Mouse (Mus musculus) limb, embryonic 15.5 days (tissue): Measurements from ENCODE around the gene Cyp2t4. TPM values are rescaled to one million over a fixed set of nuclear protein-coding genes. Genes with fewer than 3 reads are reported as not detected.
A peak's percentile ranks its signal among the peaks of the same experiment; 100 is the strongest.

Experiments
- ATAC-seq: fragments of 200-750 bp; cut with Nextera tagmentation; 2 replicates; pipeline ENCODE4 v1.8.0; 2017; ENCODE audit warnings: low read depth, moderate TSS enrichment; ENCODE audit not compliant: insufficient number of reproducible peaks, low FRiP score, low TSS enrichment
- H3K27ac ChIP-seq: fragments of 300-500 bp; sonication (generic); 2 replicates; pipeline ENCODE4 v1.5.1; 2015; ENCODE audit warnings: moderate library complexity, mild to moderate bottlenecking, inconsistent platforms
- H3K27me3 ChIP-seq: fragments of 300-500 bp; sonication (generic); 2 replicates; pipeline ENCODE4 v1.6.1; 2015; ENCODE audit warnings: inconsistent platforms
- H3K36me3 ChIP-seq: fragments of 300-500 bp; sonication (generic); 2 replicates; pipeline ENCODE4 v1.6.1; 2015; ENCODE audit warnings: inconsistent platforms
- H3K4me1 ChIP-seq: fragments of 300-500 bp; sonication (generic); 2 replicates; pipeline ENCODE4 v1.6.1; 2015; ENCODE audit warnings: inconsistent platforms
- H3K4me2 ChIP-seq: fragments of 300-500 bp; sonication (generic); 2 replicates; pipeline ENCODE4 v1.6.1; 2015; ENCODE audit warnings: mild to moderate bottlenecking, inconsistent platforms
- H3K4me3 ChIP-seq: fragments of 300-500 bp; sonication (generic); 2 replicates; pipeline ENCODE4 v1.5.1; 2015; ENCODE audit warnings: mild to moderate bottlenecking, inconsistent platforms
- H3K9ac ChIP-seq: fragments of 300-500 bp; sonication (generic); 2 replicates; pipeline ENCODE4 v1.6.1; 2015; ENCODE audit warnings: inconsistent platforms
- H3K9me3 ChIP-seq: fragments of 300-500 bp; sonication (generic); 2 replicates; pipeline ENCODE4 v1.6.1; 2016; ENCODE audit warnings: inconsistent platforms
- WGBS: fragments of 180-500 bp; shearing (Covaris S2); methylation state at CpG from one replicate; pipeline ENCODE4 v1.1.7; 2015; 5-methylcytosine and 5-hydroxymethylcytosine counted together
- polyA plus RNA-seq: library from polyadenylated mRNA; unstranded; fragments of >200 nt; fragmentation: Nextera tagmentation; extraction: Ambion mirVana; gene quantifications from 2 replicates; pipeline ENCODE4 v1.2.1, GENCODE M21; 2015

Cyp2t4 gene
- polyA plus RNA-seq, 1 experiment from 2014 or later = 0.09 TPM

DNA sequence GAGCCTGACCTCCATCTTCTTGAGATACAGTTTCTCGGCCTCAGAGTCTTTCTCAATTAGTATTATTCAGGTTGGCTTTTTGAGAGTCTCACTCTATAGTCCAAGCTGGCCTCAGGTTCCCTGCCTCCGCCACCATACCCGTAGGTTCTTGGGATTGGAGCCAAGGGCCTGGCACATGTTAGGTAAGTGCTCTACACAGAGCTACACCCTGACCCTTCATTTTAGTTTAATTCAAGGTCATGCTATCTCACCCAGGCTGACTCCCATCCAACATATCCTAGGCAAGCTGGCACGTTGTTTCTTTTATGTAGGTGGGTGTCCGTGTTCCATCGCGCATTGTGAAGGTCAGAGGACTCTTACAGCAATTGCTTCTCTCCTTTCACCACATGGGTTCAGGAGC, 21.4 kb downstream of the Cyp2t4 start:
- H3K4me2 ChIP-seq = no peak overlapping the region
- H3K9me3 ChIP-seq = no peaks in the 10 kb centered on the region
- WGBS = 95% methylated on average over 7 of the region's 7 CpGs
- H3K27me3 ChIP-seq = no peaks in the 10 kb centered on the region
- no peak overlapping the region for H3K27ac ChIP-seq
- H3K9ac ChIP-seq = no peak overlapping the region
- H3K36me3 ChIP-seq = peaks cover 54% of the 10 kb centered on the region
- no peak overlapping the region for H3K4me3 ChIP-seq
- ATAC-seq = no peak
- peaks cover 8% of the 10 kb centered on the region for H3K4me1 ChIP-seq

DNA sequence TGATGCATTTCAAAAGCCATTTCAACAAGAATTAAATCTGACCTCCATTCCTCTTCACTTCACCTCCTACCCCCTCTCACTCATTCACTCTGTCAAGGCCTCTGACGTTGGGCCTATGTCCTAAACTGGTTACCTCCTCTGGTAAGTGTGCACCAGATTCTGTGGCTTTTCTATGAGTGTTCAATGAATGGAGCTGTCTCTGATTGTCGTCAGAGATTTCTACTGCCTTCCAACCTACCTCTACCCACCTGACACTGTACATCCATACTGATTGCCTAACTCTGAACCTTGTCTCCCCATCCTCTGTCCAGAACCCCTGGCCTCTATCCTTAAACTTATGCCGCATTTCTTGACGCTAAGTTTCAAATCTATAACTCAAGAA, 24.4 kb downstream of the Cyp2t4 start:
- Histone ChIP-seq H3K27ac (peak overlapping the region; percentile 98), H3K9ac (0 out of 2 replicates have a peak overlapping the region, but pooled peaks have one; percentile 61), H3K27me3 (no peaks in the 10 kb centered on the region), H3K4me3 (peak overlapping the region; percentile 84), H3K9me3 (no peaks in the 10 kb centered on the region), H3K36me3 (peaks cover 32% of the 10 kb centered on the region), H3K4me2 (peak overlapping the region; percentile 46), H3K4me1 (peaks cover 16% of the 10 kb centered on the region)
- ATAC-seq = no peak
- WGBS = 18% methylated on average over 4 of the region's 4 CpGs

DNA sequence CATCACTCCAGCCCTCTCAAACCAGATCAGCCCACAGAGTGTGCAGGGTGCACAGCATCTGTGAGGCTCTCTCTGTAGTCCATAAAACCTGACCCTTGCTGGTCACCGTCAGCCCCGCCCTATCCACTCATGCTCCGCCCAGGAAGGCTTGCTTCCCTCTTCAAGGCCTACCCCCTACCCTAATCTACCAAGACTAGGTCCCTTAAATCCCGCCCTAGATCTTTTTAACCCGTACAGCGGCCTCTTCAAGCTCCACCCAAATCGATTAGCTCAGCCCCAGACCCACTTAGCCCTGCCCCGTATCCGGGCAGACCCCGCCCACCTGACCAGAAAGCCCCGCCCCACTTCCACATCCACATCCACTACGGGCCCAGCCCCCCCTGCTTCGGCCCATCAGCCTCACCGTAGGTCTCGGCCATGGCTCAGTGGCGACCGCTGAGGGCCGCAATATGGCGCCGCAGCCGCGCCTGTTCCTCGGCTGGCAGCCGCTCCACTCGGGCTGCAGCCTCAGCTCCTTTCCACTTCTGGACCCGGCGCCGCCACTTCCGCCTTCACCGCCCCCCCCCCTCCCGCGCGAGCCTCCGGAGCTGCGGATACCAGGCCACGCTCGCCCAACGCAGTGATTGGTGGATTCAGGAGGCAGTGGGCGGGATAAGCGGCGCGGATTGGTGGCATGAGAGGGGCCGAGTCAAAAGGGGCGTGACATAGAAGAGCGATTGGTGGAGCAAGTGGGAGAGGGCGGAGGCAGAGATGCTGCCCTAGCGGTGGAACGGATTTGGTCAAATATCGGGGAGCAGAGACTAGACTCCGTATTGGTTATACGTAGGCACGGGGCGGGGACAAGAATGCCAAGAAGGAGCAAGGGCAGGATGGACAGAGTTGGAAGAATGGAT, 25.1 kb downstream of the Cyp2t4 start, which contains the start of gene Rab4b:
Gene Rab4b, minus strand, starts transcription at position 573 of the 893 bp plus-strand sequence.
- no peaks in the 10 kb centered on the region for H3K27me3 ChIP-seq
- no peaks in the 10 kb centered on the region for H3K9me3 ChIP-seq
- peak; percentile 97 for ATAC-seq
- peak within 1 kb of the TSS; percentile 61 for H3K9ac ChIP-seq
- H3K36me3 ChIP-seq = peaks cover 26% of the 10 kb centered on the region
- H3K4me1 ChIP-seq = peaks cover 16% of the 10 kb centered on the region
- peak within 1 kb of the TSS; percentile 55 for H3K4me2 ChIP-seq
- H3K4me3 ChIP-seq = peak within 1 kb of the TSS; percentile 84
- under 1% methylated on average over 52 of the region's 53 CpGs for WGBS
- peak within 1 kb of the TSS; percentile 98 for H3K27ac ChIP-seq

DNA sequence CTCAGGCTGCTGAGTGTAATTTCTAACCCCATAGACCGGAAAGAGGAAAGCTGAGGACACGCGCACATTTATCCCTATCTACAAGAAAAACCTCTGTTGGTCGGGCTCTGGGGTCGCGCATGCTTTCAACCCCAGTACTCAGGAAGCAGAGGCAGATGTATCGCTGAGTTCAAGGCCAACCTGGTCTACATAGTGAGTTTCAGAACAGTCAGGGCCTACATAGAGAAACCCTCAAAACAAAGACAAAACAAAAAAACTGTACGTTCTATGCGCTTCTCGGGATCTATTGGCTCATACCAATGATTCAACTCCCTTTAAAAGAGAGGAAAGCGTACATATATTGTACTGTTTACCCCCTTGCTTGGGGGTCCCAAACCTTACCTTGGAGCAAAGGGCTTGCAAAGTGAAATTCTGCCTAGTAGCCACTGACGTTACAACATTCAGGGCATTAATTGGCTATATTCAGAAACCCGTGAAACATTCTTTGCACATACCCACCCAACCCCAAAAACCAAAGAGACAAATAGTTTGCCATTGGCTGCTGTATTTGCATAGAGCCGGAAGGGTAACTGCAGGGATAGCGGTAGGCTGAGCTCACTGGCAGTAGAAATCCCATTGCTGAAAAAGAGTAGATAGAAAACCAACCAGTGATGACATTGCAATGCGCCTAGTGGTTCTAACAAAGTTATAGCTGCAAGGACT, 25.9 kb downstream of the Cyp2t4 start:
- Histone ChIP-seq H3K27me3 (no peaks in the 10 kb centered on the region), H3K4me3 (peak overlapping the region; percentile 84), H3K9me3 (no peaks in the 10 kb centered on the region), H3K36me3 (peaks cover 21% of the 10 kb centered on the region), H3K4me2 (peak overlapping the region; percentile 55), H3K27ac (peak overlapping the region; percentile 87), H3K9ac (no peak overlapping the region), H3K4me1 (peaks cover 16% of the 10 kb centered on the region)
- WGBS = 43% methylated on average over 16 of the region's 16 CpGs
- no peak for ATAC-seq

DNA sequence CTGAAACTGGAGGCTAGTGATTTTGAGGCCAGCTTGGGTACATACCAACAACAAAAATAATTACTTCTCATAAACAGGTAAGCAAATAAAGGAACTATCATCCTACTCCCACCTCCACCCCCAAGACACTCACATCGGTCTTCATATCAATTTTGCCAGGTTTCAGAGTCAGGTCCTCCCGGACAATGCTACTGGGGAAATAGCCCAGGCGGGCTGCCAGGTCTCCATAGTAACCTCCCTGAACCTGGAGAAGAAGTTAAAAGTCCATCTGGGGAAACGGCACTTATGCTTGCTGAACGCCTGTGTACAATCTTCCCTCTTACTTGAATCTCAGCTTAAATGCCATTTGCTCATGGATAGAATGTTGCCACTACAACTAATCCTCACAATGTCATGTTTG, 26.5 kb downstream of the Cyp2t4 start:
- peaks cover 16% of the 10 kb centered on the region for H3K4me1 ChIP-seq
- H3K27ac ChIP-seq = peak overlapping the region; percentile 87
- H3K4me3 ChIP-seq = peak overlapping the region; percentile 84
- no peaks in the 10 kb centered on the region for H3K27me3 ChIP-seq
- 46% methylated on average over 5 of the region's 5 CpGs for WGBS
- H3K4me2 ChIP-seq = peak overlapping the region; percentile 55
- ATAC-seq = no peak
- H3K36me3 ChIP-seq = peaks cover 21% of the 10 kb centered on the region
- no peak overlapping the region for H3K9ac ChIP-seq
- no peaks in the 10 kb centered on the region for H3K9me3 ChIP-seq

DNA sequence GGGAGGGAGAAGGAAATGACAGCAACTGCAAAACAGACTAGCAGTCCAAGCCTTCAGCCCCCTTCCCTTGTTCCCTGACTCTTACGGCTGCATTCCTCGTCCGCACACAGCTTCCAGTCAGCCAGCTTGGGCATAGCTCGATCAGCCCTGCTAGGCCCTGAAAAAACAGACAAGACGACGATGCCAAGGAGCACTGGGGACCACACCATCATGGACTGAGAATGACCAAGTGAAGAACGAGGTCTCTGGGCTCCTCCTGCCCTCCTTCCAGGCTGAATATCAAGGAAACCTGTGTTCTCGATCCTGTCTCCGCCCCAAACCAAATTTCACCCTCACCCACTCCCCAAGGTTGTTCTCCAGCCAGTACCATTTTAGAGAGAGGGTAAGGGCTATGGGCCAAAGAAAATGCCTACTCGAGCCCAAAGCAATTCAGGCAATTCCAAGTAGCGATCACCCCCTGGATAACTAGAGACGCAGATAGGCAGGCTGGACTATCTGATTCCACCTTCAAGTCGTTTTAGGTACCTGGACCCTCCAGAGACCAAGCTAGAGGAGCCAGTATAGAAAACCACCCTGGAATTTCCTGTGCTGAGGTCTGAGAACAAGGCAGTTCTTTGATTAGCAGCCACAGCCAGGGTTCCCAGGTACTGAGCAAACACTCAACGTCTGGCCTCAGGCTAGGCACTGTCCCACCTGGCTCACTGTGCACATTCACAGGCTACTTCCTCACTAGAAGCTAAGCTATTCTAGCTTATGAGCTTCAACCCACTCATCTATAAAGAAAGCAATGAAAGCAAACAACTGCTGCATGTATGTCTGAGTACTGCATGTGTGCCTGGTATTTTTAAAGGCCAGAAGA, 27.6 kb downstream of the Cyp2t4 start, which contains the start of the genes Gm21983 and Mia:
Gene Gm21983, minus strand, starts transcription at position 250 of the 859 bp plus-strand sequence.
Gene Mia, minus strand, starts transcription at position 321 of the 859 bp plus-strand sequence.
- H3K4me1 ChIP-seq = peaks cover 16% of the 10 kb centered on the region
- WGBS = 58% methylated on average over 14 of the region's 14 CpGs
- peak; percentile 4; the same call in 1 of the 2 replicates for ATAC-seq
- peak within 1 kb of the TSS; percentile 14; the same call in 1 of the 2 replicates for H3K9ac ChIP-seq
- H3K9me3 ChIP-seq = no peaks in the 10 kb centered on the region
- peak within 1 kb of the TSS; percentile 87 for H3K27ac ChIP-seq
- H3K4me3 ChIP-seq = peak within 1 kb of the TSS; percentile 84
- H3K4me2 ChIP-seq = peak within 1 kb of the TSS; percentile 55
- peaks cover 21% of the 10 kb centered on the region for H3K36me3 ChIP-seq
- no peaks in the 10 kb centered on the region for H3K27me3 ChIP-seq

DNA sequence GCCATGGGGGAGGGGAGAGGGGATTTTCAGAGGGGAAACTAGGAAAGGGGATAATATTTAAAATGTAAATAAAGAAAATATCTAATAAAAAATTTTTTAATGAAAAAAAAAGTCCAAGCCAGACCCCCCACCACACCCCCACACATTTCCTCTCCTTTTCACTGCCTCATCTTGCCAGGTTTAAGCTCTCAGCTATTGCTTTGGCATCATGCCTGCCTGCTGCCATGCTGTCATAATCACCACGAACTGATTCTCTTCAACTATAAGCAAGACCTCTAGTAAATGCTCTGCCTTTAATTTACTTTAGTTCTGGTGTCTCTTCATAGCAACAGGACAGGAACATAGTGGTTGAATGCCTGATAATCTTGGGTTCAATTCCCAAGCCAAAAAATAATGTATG, 29.0 kb downstream of the Cyp2t4 start:
- no peak for ATAC-seq
- Histone ChIP-seq H3K4me3 (no peak overlapping the region), H3K36me3 (peaks cover 34% of the 10 kb centered on the region), H3K27ac (0 out of 2 replicates have a peak overlapping the region, but pooled peaks have one; percentile 27), H3K9me3 (no peaks in the 10 kb centered on the region), H3K4me1 (peaks cover 16% of the 10 kb centered on the region), H3K9ac (no peak overlapping the region), H3K27me3 (no peaks in the 10 kb centered on the region), H3K4me2 (no peak overlapping the region)
- WGBS = 78% methylated on average over 1 of the region's 1 CpGs

DNA sequence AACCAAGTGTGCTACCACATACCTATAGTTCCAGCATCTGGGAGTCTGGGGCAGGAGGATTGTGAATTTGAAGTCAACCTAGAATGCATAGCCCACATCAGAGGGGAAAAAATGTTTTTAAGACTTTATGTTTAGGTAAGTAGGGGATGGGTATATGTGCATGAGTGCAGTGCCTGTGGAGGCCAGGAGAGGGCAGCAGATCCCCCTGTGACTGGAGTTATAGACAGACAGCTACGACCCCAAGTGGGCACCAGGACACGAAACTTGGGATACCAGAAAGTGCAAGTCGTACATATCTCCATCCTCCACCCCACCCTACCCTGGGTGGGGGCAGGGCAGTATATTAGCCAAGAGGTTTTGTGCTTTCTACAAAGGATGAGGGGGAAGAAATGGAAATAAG, 31.4 kb downstream of the Cyp2t4 start:
- no peak overlapping the region for H3K9ac ChIP-seq
- H3K27ac ChIP-seq = no peak overlapping the region
- 61% methylated on average over 3 of the region's 3 CpGs for WGBS
- H3K27me3 ChIP-seq = no peaks in the 10 kb centered on the region
- peaks cover 7% of the 10 kb centered on the region for H3K4me1 ChIP-seq
- no peaks in the 10 kb centered on the region for H3K9me3 ChIP-seq
- H3K4me3 ChIP-seq = no peak overlapping the region
- ATAC-seq = no peak
- H3K4me2 ChIP-seq = no peak overlapping the region
- H3K36me3 ChIP-seq = peaks cover 59% of the 10 kb centered on the region

DNA sequence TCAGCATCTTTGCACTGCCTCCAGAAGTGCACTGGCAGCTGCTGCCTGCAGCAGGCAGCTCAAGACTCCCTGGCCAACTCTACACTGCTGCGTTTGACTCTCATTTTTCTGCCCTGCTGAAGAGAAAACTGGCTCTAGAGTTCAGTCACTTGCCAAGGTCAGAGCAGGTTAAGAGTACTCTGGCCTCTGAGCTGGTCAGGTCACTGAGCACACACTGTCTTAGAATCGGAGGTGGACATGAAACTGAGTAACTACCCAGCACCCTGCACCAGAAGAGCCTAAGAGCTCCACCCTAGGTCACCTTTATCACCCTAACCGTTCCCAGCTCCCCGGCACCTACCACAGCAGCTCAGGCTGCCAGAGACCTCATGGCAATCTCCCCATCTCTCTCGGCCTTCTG, 32.5 kb downstream of the Cyp2t4 start:
- Histone ChIP-seq H3K9me3 (no peaks in the 10 kb centered on the region), H3K36me3 (peaks cover 69% of the 10 kb centered on the region), H3K4me1 (peaks cover 6% of the 10 kb centered on the region), H3K27ac (no peak overlapping the region), H3K27me3 (no peaks in the 10 kb centered on the region), H3K9ac (no peak overlapping the region), H3K4me2 (no peak overlapping the region), H3K4me3 (no peak overlapping the region)
- 95% methylated on average over 5 of the region's 5 CpGs for WGBS
- no peak for ATAC-seq

DNA sequence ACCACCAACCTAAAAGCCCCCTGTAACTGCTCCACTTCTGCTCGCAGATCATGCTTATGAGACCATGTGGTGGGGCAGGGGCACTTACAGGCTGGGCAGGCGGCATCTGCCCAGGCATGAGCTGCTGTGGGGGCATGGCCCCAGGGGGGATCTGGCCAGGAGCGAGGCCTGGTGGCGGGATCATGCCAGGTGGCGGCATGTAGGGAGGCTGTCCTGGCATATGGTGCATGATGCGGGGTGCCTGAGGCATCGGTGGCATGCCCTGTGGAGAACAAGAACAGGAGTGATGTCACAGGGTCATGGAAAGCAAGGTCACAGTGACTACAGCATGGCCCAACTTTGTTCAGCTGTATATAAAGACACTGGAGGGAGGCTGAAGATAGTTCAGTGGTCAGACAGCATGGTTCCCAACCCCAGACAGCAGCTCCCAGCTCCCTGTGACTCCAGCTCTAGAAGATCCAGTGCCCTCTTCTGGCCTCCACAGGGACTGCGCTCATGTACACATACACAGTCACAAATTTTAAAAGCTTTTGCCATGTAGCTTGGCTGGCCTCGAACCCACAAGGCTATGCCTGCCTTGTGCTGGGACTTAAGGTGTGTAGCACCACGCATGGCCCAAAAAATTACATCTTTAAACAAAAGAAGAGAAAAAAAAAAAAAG, 35.9 kb downstream of the Cyp2t4 start:
- Histone ChIP-seq H3K4me3 (no peak overlapping the region), H3K27ac (no peak overlapping the region), H3K36me3 (peaks cover 96% of the 10 kb centered on the region), H3K4me2 (no peak overlapping the region), H3K9ac (no peak overlapping the region), H3K27me3 (no peaks in the 10 kb centered on the region), H3K4me1 (peaks cover 6% of the 10 kb centered on the region), H3K9me3 (no peaks in the 10 kb centered on the region)
- WGBS = 97% methylated on average over 10 of the region's 10 CpGs
- ATAC-seq = no peak

DNA sequence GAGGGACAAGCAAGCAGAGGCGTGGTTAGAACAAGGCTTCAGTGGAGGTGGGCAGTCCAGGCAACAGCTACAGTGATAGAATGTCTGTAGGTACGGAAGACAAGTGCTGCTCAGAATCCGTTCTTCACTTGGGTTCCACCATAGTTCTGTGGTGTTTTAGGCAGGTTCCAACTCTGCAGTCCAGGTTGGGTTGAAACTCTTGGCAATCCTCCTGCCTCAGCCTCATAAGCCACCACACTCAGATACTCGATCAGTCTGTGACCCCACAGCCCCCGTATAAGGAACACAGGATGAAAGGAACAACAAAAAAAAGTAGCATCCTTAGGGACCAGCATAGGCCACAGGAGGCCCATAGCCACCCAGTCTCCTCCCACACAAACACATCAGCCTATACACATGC, 38.9 kb downstream of the Cyp2t4 start:
- no peak overlapping the region for H3K9ac ChIP-seq
- no peaks in the 10 kb centered on the region for H3K27me3 ChIP-seq
- no peak overlapping the region for H3K4me3 ChIP-seq
- no peak overlapping the region for H3K4me2 ChIP-seq
- H3K4me1 ChIP-seq = peaks cover 19% of the 10 kb centered on the region
- ATAC-seq = no peak
- no peaks in the 10 kb centered on the region for H3K9me3 ChIP-seq
- H3K36me3 ChIP-seq = peaks cover 67% of the 10 kb centered on the region
- no peak overlapping the region for H3K27ac ChIP-seq
- WGBS = 91% methylated on average over 5 of the region's 5 CpGs
